Mouse (Mus musculus) adrenal gland, adult 8-10 months (tissue): Measurements from ENCODE around the gene Phtf2. TPM values are rescaled to one million over a fixed set of nuclear protein-coding genes. Genes with fewer than 3 reads are reported as not detected.
"Not testable (repeated sequence)": the region's sequence is repeated elsewhere in the genome, so short reads cannot be mapped to it uniquely, and the experiment has no call there.

Source experiments
- DNase-seq: peaks from one replicate; pipeline ENCODE4 v3.0.0; 2022
- total RNA-seq, 4 experiments: library from RNA; stranded (reverse); gene quantifications; 2 replicates each; pipeline ENCODE4 v1.2.4; 2022

The Phtf2 gene
- total RNA-seq, 4 experiments from 2014 or later: 7.3 to 16.2 (median 11.5) TPM

DNA sequence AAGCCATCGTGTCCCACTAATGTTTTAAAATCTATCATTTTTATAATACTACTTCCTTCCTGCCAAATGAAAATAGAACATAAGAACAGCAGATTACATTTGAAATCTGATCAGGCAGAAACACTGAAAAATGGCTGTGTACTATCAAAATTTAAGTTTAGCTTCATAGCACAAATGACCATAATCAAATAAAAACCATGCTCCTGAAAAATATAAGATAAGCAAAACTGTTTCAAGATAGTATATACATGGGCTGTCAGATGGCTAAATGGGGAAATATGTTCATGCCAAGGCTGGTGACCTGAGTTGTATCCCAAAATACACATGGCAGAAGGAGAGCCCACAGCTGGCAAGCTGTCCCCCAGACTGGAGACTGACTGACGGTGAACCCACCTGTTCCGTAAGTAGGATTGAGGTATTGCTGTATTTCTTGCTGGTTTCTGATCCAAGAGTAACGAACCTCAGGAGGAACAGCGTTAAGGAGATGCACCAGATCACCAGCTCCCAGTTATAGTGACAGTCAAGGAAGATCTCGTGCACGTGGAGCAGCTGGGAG lies 116.5 kb downstream of the Phtf2 start:
- DNase-seq: no peak

DNA sequence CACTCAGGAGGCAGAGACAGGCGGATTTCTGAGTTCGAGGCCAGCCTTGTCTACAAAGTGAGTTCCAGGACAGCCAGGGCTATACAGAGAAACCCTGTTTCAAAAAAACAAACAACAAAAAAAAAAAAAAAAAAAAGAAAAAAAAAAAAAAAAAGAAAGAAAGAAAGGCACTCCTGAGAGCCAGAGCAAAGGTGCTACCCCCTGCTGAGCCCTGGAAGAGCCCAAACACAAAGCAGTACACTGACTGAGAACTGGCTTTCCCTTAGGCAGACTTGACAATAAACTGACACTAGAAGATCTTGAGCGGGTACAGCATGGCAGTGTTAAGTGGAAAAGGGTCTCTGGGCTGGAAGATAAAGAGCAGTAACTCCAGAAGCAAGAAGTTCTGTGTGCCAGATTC lies 119.5 kb downstream of the Phtf2 start:
- not testable (repeated sequence) for DNase-seq

DNA sequence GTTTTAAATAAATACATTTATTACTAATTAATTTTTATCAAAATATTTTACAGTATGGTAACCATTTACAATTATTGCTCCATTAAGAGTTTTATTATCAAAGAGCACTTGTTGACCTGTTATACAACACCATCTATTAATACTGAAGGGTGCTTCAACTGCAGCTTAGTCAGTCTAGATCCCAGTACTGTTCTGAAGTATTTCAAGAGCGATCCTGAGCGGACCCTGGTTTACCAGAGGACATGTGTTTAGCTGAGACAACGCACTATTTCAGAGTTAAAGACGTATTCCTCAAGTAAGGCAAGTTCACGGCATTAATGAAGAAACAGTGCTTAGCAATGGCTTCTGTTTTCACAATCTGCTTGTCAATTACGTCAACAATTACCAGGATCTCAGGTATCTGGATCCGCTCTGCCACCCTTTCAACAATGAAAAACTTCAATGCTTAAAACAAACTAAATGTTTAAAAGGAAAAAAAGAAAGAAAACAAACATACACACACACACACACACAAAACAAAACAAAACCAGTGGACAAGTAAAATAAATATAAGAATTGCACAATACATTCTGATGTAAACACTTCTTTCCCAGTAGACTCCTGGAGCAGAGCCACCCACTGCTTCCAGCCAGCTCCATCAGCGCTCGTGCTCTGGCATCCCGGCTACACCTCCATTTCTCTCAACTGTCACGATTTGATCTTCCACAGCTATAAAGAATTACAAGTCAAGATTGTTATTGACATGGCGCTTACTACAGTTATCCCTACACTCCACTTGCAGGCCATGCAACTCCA lies 121.4 kb downstream of the Phtf2 start:
- no peak for DNase-seq

DNA sequence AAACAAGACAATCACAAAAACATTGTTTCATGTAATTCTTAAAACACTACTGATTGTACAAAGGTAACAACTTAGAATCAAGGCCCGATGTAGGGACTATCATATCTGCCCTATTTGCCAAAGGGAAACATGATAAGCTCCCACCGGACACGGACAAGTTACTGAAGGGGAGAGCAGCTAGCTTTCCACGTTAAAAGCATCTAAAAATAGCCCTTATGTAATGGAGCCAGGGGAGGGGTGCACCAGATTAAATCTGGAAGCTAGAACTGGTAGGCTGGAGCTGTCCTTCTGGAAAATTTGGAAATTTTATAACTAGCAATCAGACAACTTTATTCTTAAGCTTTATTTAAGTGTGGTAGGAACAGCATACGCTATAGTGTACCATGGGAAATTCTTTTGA lies 122.2 kb downstream of the Phtf2 start:
- no peak for DNase-seq

DNA sequence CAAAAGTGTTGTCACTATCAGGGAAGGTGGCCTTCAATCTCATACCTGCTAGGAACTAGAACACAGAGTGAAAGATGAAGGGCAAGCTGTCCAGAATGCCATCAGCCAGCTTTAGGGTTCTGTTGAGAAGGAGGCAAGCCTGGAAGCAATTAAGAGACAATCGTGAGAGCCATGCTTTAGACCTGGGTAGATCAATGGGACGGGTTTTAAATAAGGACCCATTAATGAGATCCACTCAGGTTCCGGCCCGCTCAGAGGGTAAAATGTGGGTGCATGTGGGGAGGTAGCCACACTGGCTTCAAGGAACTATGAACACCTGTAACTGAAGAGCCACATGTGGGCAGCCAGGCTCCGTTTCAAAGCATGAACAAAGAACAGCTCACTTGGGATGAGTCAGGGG lies 128.0 kb downstream of the Phtf2 start:
- no peak for DNase-seq

DNA sequence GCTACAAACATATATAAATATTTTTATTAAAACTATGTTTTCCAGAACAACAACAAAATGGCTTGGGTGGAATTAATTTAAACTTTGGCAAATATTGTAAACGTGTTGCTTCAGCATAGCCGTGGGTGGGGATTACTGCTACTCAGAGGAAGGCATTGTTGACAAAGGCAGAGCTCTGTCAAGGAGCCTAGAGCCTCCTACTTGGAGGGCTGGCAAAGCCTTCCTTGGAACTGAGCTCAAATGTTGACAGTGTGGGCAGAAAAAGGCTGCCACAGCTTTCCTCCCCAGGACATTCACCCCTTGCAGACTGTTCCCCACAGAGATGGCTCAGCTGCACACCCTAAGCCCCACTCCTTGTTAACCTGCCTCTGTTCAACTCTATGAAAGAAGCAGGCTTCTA lies 128.8 kb downstream of the Phtf2 start:
- DNase-seq: no peak

DNA sequence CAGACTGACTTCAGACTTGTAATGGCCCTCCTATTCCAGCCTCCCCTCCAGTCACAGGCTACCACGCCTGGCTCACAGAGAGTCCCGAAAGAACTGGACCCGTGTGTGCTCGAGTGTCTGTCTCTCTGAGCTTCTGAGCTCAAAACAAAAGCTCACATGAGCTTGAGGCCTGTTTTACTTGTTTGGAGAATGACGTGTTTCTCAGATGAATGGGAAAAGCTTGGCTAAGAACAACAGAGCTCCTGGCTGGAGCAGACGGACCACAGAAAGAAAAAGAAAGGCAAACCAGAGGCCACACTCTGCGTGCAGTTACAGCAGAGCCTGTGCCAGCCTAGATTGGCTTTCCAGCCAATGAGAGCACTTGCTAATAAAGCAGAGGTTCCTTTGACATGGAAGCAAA lies 130.2 kb downstream of the Phtf2 start:
- DNase-seq: no peak

DNA sequence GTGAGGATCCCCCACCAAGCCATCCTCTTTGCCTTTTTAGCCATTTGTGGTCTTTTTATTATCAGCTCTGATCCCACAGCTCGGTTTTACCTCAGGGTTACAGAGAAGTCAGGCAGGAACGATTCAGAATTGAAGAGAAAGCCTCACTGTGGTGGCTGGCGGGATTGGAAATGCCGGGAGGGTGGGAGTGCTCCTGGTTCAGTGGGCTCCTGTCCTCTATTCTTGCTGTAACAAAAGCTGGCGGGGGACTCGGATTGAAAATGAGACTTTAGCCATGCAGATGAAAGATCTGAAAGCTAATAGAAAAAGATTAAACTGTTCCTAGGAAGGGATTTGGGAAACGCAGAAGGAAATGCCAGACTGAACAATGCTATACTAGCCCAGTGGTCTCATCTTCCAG lies 130.9 kb downstream of the Phtf2 start:
- no peak for DNase-seq

DNA sequence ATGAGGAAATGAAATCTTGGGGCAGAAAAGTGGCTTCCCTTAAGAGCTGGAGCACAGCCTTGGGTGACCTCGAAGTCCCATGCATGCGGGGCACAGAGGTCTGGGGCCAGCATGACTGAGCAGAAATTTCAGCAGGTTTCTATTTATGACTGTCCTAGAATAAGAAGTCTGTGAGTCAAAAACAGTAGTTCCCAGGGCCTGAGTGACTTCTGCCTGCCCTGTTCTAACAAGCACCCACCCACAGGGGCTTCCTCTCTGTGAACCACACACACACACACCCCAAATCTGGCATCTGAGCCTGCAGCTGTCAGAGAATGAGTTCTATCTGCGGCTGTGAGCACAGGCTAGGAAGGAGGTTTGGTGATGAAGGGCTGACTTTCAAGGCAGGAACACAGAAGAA lies 132.4 kb downstream of the Phtf2 start:
- DNase-seq: no peak

DNA sequence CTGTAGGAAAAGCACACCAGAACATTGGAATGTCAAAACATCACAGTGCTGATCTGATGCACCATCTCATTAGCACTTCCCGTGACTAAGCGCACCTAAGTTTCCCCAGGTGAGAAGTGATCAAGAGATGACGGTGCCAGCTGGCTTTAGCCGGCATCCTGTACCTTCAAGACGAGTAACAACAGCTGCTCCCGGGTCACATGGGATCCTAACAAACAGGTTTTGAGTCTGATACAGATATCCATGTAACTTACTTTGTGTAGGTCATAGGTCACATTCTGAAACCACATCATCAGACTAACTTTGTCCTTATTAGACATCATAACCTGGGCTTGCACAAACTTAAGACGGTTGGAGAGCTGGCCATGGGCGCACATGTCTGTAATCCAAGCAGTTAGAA lies 133.1 kb downstream of the Phtf2 start:
- no peak for DNase-seq

DNA sequence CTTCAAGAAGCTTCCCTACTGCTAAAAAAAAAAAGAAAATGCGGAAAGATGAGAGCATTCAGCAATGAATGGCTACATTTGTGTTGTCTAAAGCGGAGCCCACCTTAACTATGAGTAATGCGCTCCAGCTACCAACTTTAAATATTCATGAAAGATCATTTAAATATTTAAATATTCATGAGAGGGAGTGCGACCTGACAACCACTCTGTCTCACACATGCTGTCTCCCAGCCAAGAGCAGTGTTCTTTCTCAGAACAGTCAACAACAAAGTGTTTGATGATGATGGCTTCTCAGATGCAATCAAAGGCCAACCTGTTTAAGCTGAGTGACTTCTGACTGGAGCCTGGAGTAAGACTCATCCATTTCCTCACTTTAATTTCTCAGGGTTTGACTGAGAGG lies 133.8 kb downstream of the Phtf2 start:
- DNase-seq: no peak

DNA sequence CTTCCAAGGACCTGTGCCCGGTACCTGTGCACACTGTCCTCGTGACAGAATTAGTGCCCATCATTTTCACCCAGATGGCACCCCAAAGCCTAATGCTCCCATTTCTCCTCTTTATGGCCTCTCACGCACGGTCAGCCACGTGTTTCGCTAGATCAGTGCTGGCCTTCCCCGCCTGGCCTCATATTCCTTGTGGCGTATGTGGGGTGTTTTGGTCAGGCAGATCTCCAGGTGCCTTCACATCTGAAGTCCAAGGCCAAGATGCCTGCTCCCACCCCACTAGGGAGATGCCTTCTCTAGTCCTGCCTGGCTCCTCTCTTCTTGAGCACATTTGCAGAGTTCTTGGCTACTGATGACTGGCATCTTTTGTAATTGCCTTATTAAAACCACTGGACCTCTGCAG lies 140.0 kb downstream of the Phtf2 start:
- DNase-seq: no peak

DNA sequence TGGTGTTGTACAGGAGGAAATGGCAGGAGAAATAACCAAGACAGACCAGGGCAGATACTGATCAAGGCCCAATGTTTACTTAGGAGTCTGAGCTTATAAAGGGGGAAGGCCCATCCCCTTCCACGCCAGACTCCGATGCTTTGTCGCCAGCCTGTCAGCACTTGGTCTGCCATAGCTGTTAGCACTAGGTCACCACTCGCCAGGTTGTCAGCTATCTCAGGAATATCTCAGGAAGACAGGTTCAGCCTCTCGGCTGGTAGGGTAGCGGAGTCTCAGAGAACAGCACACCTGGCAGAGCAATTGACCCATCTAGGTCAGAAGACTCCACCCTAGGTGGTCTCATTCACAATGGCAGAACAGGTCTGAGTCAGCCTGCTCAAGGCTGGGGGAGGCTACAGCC lies 140.7 kb downstream of the Phtf2 start:
- DNase-seq: no peak

DNA sequence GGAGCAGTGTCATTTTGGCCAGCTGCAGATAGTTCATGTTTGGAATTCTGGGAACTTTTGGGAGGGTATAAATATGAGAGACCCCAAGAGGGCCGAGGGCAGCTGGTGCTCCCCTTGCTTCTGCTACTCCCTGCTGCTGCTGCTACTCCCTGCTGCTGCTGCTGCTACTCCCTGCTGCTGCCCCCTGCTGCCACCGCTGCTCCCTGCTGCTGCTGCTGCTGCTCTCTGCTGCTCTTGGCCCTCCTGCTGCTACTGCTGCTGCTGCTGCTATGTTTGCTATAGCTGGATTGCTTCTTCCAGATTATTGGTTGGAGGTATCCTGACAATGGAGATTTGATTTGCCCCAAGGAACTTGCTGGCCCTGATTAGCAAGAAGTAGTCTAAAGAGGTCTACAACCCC lies 143.1 kb downstream of the Phtf2 start:
- DNase-seq: no peak

DNA sequence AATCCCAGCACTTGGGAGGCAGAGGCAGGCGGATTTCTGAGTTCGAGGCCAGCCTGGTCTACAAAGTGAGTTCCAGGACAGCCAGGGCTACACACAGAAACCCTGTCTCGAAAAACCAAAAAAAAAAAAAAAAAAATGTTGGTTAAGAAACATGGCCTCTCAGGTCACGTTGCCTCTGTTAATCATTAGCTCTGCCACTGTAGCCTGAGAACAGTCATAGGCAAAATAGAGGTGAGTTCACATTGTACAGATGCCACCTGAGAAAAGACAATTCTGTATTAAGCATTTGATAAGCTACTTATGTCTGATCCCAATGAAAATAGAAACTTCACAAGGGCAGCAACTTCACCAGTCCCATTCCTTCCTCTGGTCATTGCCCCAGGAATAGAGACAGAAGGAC lies 158.7 kb downstream of the Phtf2 start:
- not testable (repeated sequence) for DNase-seq

DNA sequence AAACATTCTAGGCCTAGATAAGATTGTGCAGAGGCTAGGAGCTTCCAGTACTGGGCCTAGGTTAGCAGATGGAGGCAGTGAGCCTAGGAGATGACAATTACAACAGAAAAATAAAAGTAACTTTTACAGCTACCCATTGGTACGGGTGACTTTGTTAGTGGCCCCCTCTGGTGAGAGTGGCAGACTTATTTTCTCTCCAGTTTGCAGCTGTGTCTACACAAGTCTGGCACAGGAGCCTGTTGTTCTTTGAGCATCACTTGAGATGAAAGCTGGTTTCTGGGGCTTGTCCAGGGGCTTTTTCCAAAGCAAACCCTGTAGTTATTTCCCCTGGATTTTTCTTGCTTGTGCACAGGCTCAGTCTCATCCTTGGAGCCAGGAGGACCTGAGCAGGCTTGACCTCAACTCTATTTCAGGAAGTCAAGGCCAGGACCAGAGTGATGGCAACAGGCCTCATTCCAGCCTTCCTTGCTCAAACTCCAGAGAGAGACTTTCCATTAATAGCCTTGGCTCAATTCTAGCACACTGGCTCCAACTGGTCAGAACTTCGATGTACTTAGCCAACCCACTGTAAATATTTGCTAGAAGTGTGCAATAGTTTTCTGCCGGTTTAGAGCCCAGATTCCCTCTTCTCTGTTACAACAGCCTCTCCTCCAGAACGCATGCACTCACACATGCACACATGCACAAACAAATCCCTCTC lies 161.6 kb downstream of the Phtf2 start:
- DNase-seq: peak; percentile 18

DNA sequence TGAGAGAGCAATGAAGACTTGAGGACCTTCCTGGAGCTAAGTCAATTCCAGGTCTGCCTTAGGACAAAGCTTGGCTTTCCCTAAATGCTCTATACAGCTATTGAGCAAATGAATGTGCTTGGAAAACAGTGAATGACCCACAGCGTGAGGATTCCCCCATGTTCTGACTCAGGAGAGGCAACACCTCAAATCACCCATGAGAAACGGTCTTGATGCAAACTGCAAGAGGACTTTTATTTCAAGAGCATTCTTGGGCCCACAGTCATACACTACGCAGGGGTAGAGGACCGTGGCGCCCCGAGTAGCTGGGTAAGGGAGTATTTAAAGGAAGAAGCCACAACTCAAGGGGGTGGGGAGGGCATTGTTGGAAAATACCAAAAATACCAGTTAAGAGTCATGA lies 165.9 kb downstream of the Phtf2 start:
- not testable (repeated sequence) for DNase-seq

DNA sequence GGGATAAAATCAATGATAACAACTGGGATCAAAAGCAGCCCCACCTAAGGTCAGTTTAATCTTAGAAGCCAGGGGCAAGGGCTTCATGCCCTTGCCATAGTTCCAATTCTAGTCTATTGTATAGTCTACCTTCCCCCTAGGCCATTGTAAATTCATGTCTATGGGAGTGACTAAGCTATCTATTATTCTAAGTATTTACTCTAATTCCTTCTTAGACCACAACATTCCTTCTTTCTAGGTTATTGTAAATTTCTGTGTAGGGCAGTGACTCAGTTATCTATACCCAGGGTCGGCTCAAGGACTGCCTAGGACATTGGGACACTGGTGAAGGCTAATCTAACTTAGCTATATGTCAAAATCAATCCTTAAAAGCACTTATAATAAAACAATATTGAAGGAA lies 167.3 kb downstream of the Phtf2 start:
- not testable (repeated sequence) for DNase-seq

DNA sequence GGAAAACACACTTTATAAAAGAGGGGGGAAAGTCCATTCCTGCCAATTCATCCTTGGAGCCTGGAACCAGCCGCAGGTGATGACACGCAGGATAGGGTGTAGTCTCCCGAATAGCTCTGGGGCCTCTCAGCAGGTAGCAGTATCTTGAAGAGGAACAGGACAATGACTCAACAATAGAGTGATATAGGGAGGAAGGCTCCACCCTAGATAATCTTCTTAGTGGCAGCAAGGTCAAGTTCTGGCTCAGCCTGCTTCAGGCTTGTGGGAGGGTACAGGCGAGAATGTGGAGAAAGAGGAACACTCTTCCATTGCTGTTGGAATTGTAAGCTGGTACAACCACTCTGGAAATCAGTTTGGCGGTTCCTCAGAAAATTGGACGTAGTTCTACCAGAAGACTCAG lies 171.1 kb downstream of the Phtf2 start:
- not testable (repeated sequence) for DNase-seq
